Mouse (Mus musculus) erythroblast, embryonic 14.5 days (primary cell): ENCODE data around the gene Rassf6. TPM values are rescaled to one million over a fixed set of nuclear protein-coding genes. Genes with fewer than 3 reads are reported as not detected.

Source experiments
- H3K27me3 ChIP-seq: 2 replicates; pipeline ENCODE4 v1.6.1; 2012; ENCODE audit warnings: inconsistent platforms; ENCODE audit not compliant: control insufficient read depth
- H3K36me3 ChIP-seq: 2 replicates; pipeline ENCODE4 v1.6.1; 2012; ENCODE audit warnings: mild to moderate bottlenecking, inconsistent platforms; ENCODE audit not compliant: control insufficient read depth
- H3K4me1 ChIP-seq: 2 replicates; pipeline ENCODE4 v1.6.1; 2012; ENCODE audit warnings: inconsistent platforms; ENCODE audit not compliant: control insufficient read depth
- H3K4me3 ChIP-seq: replicated peaks from 2 replicates; pipeline ENCODE3; 2012; ENCODE audit warnings: moderate library complexity, mild to moderate bottlenecking, inconsistent platforms
- H3K9me3 ChIP-seq: 2 replicates; pipeline ENCODE4 v1.6.1; 2012; ENCODE audit warnings: low read length, inconsistent platforms, mixed read lengths; ENCODE audit not compliant: control insufficient read depth
- GATA1 ChIP-seq: IDR thresholded peaks from 2 replicates; pipeline ENCODE4 v1.6.1; 2012; ENCODE audit warnings: low read length, inconsistent platforms, mixed read lengths
- TAL1 ChIP-seq: IDR thresholded peaks from 3 replicates; pipeline ENCODE4 v1.6.1; 2012; ENCODE audit warnings: low read length, inconsistent platforms, mixed read lengths
- polyA plus RNA-seq: library from polyadenylated mRNA; stranded (reverse); fragments of >175 nt; gene quantifications from 2 replicates; pipeline ENCODE4 v1.2.3, GENCODE M21; 2012

Rassf6 gene
- polyA plus RNA-seq, 1 experiment = not detected

GRCm38 (mm10) chr5:90656681-90657080 lies 16.2 kb upstream of the Rassf6 start:
- no peak overlapping the region for H3K4me3 ChIP-seq
- TF ChIP-seq GATA1 = no peak
- TF ChIP-seq TAL1 = no peak
- no peaks in the 10 kb centered on the region for H3K27me3 ChIP-seq
- H3K36me3 ChIP-seq = no peaks in the 10 kb centered on the region
- H3K9me3 ChIP-seq = no peaks in the 10 kb centered on the region
- H3K4me1 ChIP-seq = no peaks in the 10 kb centered on the region

DNA sequence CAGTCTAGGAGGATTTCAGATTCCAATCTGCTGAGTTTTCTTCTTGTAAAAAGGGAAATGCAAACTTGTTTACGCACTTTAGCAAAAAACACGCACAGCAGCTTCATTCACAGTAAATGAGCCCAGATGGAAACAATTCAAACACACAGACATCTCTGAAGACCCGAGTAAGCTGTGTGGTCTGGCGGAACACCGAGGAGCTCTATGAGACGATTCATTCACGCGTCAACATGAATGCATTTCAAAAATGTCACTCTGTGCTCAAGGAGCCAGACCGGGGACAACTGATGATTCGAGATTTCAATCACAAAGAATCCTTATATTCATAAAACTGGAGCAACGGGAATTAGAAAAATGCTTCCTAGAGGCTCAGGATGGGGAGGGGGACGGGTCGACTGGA lies 15.4 kb upstream of the Rassf6 start:
- H3K4me3 ChIP-seq = no peak overlapping the region
- no peaks in the 10 kb centered on the region for H3K4me1 ChIP-seq
- H3K9me3 ChIP-seq = no peaks in the 10 kb centered on the region
- no peaks in the 10 kb centered on the region for H3K36me3 ChIP-seq
- H3K27me3 ChIP-seq = no peaks in the 10 kb centered on the region
- no peak for TF ChIP-seq TAL1

DNA sequence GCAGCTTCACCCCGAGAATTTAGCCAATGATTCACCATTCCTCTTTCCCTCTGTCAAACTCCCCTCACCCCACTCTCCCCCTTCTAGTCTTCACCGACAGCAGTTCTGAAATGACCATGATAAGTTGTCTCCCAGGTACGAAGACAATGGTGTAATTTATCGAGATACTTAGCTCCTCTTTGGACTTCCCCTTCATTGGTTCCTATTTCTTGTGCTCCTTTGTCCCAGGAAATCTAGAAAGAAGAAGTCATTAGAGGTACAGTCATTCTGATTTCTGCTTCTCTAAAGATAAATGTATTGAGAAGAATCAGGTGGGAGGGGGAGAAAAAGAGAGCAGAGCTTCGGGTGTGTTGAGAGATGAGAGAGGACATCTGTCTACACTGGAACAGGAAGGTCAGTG lies 14.3 kb upstream of the Rassf6 start:
- Histone ChIP-seq H3K9me3 (no peaks in the 10 kb centered on the region), H3K4me3 (no peak overlapping the region), H3K36me3 (no peaks in the 10 kb centered on the region), H3K4me1 (no peaks in the 10 kb centered on the region), H3K27me3 (no peaks in the 10 kb centered on the region)
- TF ChIP-seq GATA1 = no peak

- no peaks in the 10 kb centered on the region for H3K9me3 ChIP-seq
- no peaks in the 10 kb centered on the region for H3K4me1 ChIP-seq
- no peak for TF ChIP-seq TAL1
- TF ChIP-seq GATA1 = no peak
- no peak overlapping the region for H3K4me3 ChIP-seq
- no peaks in the 10 kb centered on the region for H3K36me3 ChIP-seq
- H3K27me3 ChIP-seq = no peaks in the 10 kb centered on the region
Observed at GRCm38 (mm10) chr5:90652724-90653123, 12.3 kb upstream of the Rassf6 start.

DNA sequence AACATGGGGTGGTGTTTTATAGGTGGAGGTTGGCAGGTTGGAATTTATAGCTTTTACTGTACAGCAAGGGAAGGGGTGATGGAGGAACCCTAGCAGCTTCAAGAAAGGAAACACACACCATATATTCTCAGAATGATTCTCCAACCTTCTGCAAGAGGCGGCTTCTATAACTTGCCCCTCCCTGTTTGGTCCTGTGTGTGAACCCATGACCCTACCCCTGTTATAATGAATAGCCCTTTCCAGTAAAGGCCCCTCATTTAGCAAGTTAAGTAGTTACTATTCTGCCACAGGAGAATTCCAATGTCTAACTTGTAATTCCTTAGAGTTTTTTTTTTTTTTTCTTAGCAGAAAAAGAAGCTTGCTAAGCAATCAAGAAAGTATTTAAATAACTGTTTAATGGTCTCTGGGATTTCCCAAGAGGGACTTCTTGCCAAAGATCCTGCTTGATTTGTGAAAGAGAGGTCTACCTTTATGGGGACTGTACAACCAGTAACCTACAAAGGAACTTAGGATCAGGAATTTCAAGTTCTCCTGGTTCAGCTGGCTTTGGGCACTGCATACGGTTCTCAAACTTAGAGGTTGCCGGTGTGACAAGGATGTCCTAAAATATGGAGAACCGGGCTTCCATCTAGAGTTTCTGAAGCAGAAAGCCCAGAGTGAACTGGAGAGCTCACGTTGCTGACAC lies 10.2 kb upstream of the Rassf6 start:
- H3K4me1 ChIP-seq = no peaks in the 10 kb centered on the region
- no peak for TF ChIP-seq TAL1
- no peak overlapping the region for H3K4me3 ChIP-seq
- no peaks in the 10 kb centered on the region for H3K27me3 ChIP-seq
- no peaks in the 10 kb centered on the region for H3K9me3 ChIP-seq
- no peaks in the 10 kb centered on the region for H3K36me3 ChIP-seq

GRCm38 (mm10) chr5:90647473-90647872 lies 7.0 kb upstream of the Rassf6 start:
- H3K27me3 ChIP-seq = no peaks in the 10 kb centered on the region
- H3K4me3 ChIP-seq = no peak overlapping the region
- H3K36me3 ChIP-seq = no peaks in the 10 kb centered on the region
- no peaks in the 10 kb centered on the region for H3K4me1 ChIP-seq
- H3K9me3 ChIP-seq = no peaks in the 10 kb centered on the region
- TF ChIP-seq GATA1 (no peak), TAL1 (no peak)

DNA sequence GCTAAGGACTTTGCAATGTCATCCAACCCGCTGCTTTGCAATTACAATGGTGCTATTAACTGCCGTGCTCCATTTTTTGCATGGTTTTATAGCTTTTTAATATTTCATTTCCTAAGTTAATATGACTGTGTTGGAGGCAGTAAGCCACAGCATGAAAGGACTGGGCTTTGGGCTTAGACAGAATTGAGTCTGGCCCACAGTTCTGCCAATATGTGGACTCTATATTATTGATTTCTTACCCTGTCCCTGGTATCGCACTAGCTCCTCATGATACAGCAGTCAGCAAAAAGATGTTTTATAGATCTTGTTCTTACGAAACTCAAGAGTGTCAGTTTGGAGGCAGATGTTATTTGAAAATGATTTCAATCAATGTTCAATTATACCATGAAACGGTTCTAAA lies 5.9 kb upstream of the Rassf6 start:
- H3K9me3 ChIP-seq = no peaks in the 10 kb centered on the region
- H3K4me3 ChIP-seq = no peak overlapping the region
- no peaks in the 10 kb centered on the region for H3K4me1 ChIP-seq
- no peaks in the 10 kb centered on the region for H3K27me3 ChIP-seq
- no peak for TF ChIP-seq GATA1
- TF ChIP-seq TAL1 = no peak
- H3K36me3 ChIP-seq = no peaks in the 10 kb centered on the region

DNA sequence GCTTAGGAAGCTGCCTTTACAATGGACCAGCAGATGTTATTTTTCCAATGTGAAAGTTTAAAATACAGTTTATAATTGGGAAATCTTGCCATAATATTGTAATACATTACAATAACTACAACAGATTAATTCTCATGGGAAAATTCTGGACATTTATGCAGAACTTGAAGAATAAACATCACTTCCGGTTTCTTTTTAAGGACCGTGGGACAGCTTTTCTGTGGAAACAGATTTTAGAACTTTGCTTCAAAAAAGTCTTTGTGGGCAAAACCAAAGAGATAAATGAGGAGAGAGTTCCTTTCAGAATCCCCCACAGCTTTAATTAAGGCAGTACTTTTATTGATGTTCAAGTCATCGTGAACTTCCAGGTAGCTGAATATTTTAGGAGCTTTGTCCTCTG lies 5.1 kb upstream of the Rassf6 start:
- no peaks in the 10 kb centered on the region for H3K36me3 ChIP-seq
- no peak overlapping the region for H3K4me3 ChIP-seq
- peaks cover under 1% of the 10 kb centered on the region; the same call in 1 of the 2 replicates for H3K4me1 ChIP-seq
- no peaks in the 10 kb centered on the region; the same call in 1 of the 2 replicates for H3K27me3 ChIP-seq
- no peak for TF ChIP-seq GATA1
- no peak for TF ChIP-seq TAL1
- no peaks in the 10 kb centered on the region for H3K9me3 ChIP-seq

DNA sequence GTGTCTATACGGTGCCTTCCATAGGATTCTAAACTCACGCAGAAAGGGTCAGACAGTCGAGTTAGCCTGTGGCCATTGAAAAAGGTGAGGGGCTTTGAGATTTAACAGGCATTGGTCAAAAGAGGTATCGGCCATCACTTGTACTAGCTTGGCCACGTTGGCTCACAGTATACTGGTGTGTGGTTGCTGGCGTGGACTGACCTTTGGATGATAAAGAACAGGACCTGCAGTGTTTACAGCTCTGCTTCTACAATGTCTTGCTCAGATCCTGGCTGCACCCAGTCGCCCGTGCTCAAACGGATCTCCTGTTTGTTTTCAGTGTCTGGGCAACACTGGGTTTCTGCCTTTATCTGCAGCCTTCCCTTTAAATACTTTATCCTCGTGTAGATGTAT lies 757 bp upstream of the Rassf6 start:
- Histone ChIP-seq H3K4me3 (no peak overlapping the region), H3K9me3 (no peaks in the 10 kb centered on the region), H3K36me3 (no peaks in the 10 kb centered on the region), H3K27me3 (no peaks in the 10 kb centered on the region; the same call in 1 of the 2 replicates), H3K4me1 (peaks cover 3% of the 10 kb centered on the region; the same call in 1 of the 2 replicates)
- TF ChIP-seq TAL1 (no peak), GATA1 (no peak)

- Histone ChIP-seq H3K36me3 (no peaks in the 10 kb centered on the region), H3K4me1 (no peaks in the 10 kb centered on the region), H3K4me3 (no peak overlapping the region), H3K9me3 (no peaks in the 10 kb centered on the region), H3K27me3 (no peaks in the 10 kb centered on the region)
- TF ChIP-seq GATA1 = no peak
- no peak for TF ChIP-seq TAL1
Observed at GRCm38 (mm10) chr5:90634885-90635284, 5.6 kb downstream of the Rassf6 start.
